Mouse (Mus musculus) A20 (cell line): ENCODE data around the gene Atxn2.
"Not testable (repeated sequence)": the region's sequence is repeated elsewhere in the genome, so short reads cannot be mapped to it uniquely, and the experiment has no call there.

Experiments
- DNase-seq: peaks from one replicate; pipeline ENCODE4 v3.0.0-alpha.2; 2011; ENCODE audit warnings: low read depth, low spot score

Gene Atxn2

GRCm38 (mm10) chr5:121710851-121711173 lies 325 bp upstream of the Atxn2 start:
- no peak for DNase-seq

DNA sequence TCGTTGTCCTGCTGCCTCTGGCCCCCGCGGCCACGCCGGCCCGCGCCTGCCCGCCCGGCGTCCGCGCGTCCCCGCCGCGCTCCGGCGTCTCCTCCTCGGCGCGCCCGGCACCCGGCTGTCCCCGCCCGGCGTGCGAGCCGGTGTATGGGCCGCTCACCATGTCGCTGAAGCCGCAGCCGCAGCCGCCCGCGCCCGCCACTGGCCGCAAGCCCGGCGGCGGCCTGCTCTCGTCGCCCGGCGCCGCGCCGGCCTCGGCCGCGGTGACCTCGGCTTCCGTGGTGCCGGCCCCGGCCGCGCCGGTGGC lies 743 bp downstream of the Atxn2 start:
- no peak for DNase-seq

DNA sequence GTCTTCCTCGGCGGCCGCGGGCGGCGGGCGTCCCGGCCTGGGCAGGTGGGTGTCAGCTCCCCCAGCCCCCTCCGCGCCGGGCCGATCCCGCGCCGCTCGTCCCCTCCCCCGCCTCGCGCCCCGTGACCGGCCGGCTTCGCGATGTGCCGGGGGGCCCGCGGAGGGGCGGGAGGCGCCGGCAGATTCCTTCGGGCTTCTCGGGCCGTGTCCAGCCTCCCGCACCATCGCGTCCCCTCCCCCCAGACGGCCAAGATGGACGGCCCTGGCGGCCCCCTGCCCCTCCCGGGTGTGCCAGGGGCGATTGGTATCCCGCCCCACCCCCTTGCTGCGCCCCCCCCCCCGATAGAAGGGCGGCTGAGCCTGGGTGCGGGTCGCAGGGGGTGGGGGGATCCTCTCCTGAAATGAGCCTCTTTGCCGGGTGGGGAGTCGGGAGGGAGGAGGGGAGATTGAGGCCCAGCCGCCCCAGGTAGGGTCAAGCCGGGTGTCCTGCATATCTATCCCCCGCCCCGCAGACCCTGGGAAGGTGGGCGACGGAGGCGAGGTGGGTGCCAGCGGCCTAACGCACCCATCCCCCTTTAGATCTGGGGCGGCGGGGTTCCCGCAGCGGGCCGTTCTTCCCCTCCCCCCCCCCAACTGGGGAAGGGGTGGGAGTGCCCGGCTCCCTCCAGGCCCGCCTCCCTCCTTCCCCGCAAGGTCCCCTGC lies 1.2 kb downstream of the Atxn2 start:
- peak; percentile 51 for DNase-seq

GRCm38 (mm10) chr5:121712934-121713538 lies 1.9 kb downstream of the Atxn2 start:
- peak; percentile 52 for DNase-seq

GRCm38 (mm10) chr5:121714331-121714730 lies 3.2 kb downstream of the Atxn2 start:
- peak; percentile 44 for DNase-seq

DNA sequence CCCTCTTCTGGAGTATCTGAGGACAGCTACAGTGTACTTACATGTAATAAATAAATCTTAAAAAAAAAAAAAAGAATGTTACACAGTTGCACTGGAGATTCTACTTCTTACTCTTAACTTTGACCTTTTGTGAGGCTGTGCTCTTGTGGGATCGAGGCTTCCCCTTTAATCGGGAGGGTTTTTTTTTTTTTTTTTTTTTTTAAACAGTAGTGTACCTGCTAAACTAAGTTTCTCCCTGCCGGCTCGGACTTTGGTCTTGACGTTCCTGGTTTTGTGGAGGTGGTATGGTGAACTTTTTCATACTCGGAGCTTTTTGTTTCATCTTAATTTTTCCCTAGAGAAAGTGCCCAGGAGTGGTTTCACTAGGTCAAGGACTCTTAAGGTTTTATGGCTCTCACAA lies 3.8 kb downstream of the Atxn2 start:
- DNase-seq, result no peak

- no peak for DNase-seq
Observed at GRCm38 (mm10) chr5:121718462-121718861, 7.3 kb downstream of the Atxn2 start.

DNA sequence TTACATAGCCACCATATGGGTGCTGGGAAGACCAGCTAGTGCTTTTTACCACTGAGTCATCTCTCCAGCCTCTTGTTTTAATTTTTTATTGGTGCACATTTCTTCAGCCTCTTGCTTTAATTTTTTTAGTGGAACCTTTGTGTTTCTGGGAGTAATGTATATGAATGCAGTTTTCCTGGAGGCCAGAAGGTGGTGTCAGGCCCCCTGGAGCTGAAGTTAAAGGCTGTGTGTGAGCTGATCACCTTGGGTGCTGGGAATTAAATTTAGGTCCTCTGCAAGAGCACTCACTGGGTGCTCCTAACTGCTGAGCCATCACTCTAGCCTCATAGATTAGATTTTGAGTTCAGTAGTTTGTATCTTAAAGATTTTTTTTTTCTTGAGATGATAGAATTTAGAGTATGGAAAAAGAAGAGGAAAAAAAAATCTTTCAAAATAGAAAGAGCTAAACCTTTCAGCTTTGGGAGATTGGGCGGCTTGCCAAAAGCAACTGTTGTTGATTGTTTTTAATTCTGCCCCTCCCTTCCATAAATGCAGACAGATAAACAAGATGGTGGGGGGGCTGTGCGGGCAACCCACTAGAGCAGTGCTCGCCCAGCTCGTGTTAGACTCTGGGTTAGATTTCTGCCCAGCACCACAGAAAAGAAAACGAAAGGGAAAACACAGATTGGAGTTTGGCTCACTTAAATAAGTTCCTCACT lies 9.9 kb downstream of the Atxn2 start:
- DNase-seq, result peak; percentile 35

DNA sequence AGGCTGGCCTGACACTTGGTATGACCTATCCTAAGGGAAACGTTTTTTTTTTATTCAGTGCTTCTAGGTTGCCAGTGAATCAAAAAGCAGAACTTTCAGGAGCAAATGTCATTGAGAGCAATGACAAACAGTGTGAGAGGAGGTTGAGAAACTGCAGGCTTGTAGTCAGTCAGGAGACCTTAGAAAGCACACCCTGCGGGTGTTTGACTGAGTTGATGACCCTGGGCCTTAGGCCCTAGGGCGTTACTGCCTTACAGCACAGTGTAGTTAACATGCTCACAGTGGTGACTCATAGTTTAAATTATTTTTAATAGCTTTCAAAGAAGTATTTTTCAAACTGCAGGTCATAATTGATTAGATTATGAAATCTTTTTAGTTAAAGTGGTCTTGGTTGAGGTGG lies 10.7 kb downstream of the Atxn2 start:
- no peak for DNase-seq

GRCm38 (mm10) chr5:121724678-121725077 lies 13.5 kb downstream of the Atxn2 start:
- DNase-seq, result no peak

DNA sequence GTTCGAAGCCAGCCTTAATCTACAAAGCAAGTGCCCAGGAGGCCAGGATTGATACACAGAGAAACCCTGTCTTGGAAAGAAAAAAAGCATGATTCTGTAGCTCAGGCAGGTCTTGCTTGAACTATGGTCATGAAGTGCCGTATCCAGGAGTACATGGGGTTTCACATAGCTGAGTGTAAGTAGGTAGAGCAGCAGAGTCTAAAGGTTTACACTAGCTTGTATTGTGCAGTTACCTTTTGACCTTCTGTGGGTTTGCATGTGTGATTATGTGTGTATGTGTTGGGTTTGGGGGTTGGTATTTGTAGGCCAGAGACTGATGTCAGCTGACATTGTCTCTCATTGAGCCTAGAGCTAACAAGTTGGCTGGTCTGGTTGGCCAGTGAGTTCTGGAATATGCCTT lies 18.9 kb downstream of the Atxn2 start:
- no peak for DNase-seq

DNA sequence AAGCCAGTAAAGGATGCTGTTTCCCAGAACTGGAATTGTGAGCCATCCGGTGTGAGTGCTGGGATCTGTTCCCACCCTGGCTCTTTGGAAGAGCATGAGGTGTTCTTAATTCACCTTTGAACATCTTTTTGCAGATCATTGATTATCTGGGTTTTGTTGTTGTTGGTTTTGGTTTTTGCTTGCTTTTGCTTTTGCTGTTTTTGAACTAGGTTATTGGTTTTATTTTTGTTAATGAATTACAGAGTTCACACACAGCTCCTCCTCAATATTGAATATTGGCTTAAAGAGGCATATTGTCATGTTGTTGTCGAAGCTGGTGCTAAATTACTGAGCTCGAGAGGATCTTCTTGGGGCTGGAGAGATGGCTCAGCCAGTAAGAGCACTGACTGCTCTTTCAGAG lies 25.5 kb downstream of the Atxn2 start:
- DNase-seq, result no peak

- DNase-seq, result not testable (repeated sequence)
Observed at GRCm38 (mm10) chr5:121738162-121738561, 27.0 kb downstream of the Atxn2 start.

- DNase-seq, result no peak
Observed at GRCm38 (mm10) chr5:121738576-121739191, 27.5 kb downstream of the Atxn2 start.

DNA sequence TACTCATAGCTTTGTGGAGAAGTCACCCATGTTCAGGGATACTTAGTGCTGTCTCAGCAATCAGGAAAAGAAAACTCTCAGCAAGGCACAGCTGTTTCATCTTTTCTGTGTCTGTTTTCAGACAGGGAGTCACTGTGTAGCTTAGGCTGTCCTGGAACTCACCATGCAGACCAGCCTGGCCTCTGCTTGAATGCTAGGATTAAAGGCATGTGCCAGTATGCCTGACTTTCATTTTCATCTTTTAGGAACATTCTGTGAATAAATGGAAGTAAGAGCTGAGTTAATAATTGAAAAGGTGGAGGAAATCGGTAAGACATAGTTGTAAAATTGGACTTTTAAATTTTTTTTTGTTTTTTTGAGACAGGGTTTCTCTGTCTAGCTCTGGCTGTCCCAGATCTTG lies 29.4 kb downstream of the Atxn2 start:
- DNase-seq, result no peak

DNA sequence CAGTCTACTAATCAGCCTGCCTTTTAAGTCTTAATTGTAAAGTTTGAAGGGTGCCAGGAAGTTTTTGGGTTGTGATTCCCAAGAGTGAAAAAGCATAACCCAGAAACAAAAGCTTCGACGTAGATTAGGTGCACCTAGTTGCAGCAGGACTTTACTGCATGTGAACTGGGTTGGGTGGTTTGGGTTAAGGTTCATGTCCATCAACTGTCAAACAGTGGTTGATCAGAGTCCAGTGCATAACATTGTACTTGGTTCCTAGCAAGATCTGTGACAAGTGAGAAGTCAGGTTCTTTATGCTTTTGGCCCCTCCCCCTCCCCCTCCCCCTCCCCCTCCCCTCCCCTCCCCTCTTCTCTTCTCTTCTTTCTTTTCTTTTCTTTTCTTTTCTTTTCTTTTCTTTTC lies 31.8 kb downstream of the Atxn2 start:
- DNase-seq, result no peak

DNA sequence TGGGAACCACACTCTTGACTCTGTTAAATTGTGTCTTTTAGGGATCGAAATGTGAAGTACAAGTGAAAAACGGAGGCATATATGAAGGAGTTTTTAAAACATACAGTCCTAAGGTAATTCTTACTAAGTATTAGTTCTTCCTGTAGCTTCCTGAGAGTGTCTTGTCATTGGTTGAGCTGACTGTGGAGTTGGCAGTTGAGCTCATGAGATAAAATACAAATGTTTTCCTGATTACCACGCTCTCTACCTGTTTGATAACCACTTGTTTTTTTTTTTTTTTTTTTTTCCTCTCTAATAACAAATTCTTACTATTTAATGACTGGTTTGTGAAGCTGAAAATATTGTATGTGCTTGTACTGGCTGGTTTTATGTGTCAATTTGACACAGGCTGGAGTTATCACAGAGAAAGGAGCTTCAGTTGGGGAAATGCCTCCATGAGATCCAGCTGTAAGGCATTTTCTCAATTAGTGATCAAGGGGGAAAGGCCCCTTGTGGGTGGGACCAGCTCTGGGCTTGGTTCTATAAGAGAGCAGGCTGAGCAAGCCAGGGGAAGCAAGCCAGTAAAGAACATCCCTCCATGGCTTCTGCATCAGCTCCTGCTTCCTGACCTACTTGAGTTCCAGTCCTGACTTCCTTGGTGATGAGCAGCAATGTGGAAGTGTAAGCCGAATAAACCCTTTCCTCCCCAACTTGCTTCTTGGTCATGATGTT lies 36.9 kb downstream of the Atxn2 start:
- not testable (repeated sequence) for DNase-seq

DNA sequence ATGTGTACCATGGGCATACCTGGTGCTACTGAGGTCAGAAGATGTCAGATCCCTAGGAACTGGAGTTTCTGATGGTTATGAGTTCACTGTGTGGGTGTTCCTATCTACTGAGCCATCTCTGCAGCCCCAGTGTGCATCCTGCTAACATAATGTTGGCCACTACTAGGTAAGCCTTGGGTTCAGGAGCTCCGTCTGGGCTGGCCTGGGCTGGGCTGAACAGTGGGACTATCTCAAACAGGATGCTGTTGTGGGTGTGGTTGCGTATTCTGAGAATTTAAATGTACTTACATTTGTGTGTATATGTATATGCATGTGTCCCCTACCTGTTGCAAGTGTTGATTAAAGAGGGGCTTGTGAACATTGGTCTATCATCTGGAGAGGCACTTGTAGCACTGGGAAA lies 38.5 kb downstream of the Atxn2 start:
- DNase-seq, result no peak

DNA sequence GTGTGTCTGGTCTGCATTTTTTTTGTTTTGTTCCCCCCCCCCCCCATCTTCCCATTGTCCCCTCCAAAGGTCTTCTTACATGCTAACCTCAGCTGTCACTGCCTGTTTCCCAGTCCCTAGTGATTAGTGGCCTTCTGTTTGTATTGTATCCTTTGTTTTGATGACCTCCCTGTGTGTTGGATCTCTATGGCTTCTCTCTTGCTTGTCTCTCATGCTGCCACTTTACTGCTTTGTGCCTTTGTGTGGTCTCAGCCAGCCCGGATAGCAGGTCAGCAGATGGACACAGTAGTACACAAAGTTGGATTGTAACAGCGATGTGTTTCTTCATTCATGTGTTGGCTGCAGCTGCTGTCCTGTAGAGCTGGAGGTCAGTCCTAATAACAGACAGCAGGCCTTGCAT lies 46.8 kb downstream of the Atxn2 start:
- no peak for DNase-seq

- DNase-seq, result no peak
Observed at GRCm38 (mm10) chr5:121758341-121758740, 47.2 kb downstream of the Atxn2 start.

- no peak for DNase-seq
Observed at GRCm38 (mm10) chr5:121759921-121760320, 48.8 kb downstream of the Atxn2 start.

- no peak for DNase-seq
Observed at GRCm38 (mm10) chr5:121761459-121761858, 50.3 kb downstream of the Atxn2 start.
